Mouse (Mus musculus): Measurements from ENCODE around the gene Cacna2d1.

- TF ChIP-seq CTCF (IDR thresholded peaks at IDR 0.05; ENCODE audit: low read depth) = no peak
- no peak for TF ChIP-seq EP300 (IDR thresholded peaks at IDR 0.05; ENCODE audit: low read depth)
These were observed 297.0 kb downstream of the Cacna2d1 start for GRCm38 (mm10) chr5:16231477-16231876.
